Mouse (Mus musculus) left cerebral cortex, adult 18-20 months (tissue): ENCODE measurements at regions not wholly inside any gene's neighbourhood (a gene's known extent, or its start where the extent isn't known, plus 50 kb on each side); places are given as distances from the start of the nearest gene placed in this dataset.

ENCODE experiments used
- DNase-seq, 2 experiments: peaks; one replicate each; pipeline ENCODE4 v3.0.0; 2021 to 2022; ENCODE audit warnings: low spot score in 2 of 2, mixed read lengths in 1 of 2

GRCm38 (mm10) chr5:78284456-78285199, 876.8 kb upstream of the Igfbp7 start:
- no peak for DNase-seq

DNA sequence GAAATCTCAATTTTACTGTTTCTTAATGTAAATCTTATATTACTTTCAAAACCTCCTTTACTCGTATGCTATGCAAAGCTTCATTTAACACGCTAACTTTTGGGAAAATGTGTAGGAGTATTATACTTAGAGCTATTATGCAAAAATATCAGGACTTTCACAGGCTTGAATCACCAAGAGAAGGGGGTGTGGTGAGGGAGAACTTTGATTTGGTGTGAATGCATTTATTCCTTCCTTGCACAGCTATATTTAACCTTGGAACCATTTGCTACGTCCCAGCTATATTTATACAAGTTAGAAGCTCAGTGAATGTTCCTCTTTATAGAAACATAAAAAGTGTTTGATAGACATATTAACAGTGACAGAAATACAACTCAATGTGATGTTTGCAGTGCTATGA, 843.6 kb upstream of the Igfbp7 start:
- DNase-seq = peak in 1 of 2 experiments; percentile 9

GRCm38 (mm10) chr5:78213696-78214095, 805.9 kb upstream of the Igfbp7 start:
- no peak for DNase-seq
